Mouse (Mus musculus) brown adipose tissue, adult 24 weeks (tissue): ENCODE results near the gene Ptprd. TPM values are rescaled to one million over a fixed set of nuclear protein-coding genes. Genes with fewer than 3 reads are reported as not detected.

Experiments used
- H3K27ac ChIP-seq: fragments of 200-500 bp; replicated peaks from 2 replicates; pipeline ENCODE4 v1.5.1; 2012; ENCODE audit warnings: low read depth, mild to moderate bottlenecking, low read length
- H3K4me1 ChIP-seq: fragments of 200-500 bp; 2 replicates; pipeline ENCODE4 v1.6.1; 2012; ENCODE audit warnings: low read length, mixed read lengths; ENCODE audit not compliant: control insufficient read depth, insufficient read depth, insufficient read length
- H3K4me3 ChIP-seq: fragments of 200-500 bp; 2 replicates; pipeline ENCODE4 v1.5.1; 2012; ENCODE audit warnings: low read depth, mild to moderate bottlenecking, low read length, moderate library complexity; ENCODE audit not compliant: insufficient read depth
- polyA plus RNA-seq: library from polyadenylated mRNA; stranded (reverse); fragments of >200 nt; gene quantifications from 2 replicates; pipeline ENCODE4 v1.2.4, GENCODE M21; 2012; ENCODE audit not compliant: missing spikeins, insufficient read depth, insufficient read length

The Ptprd gene
- polyA plus RNA-seq, 1 experiment = 22.5 TPM

DNA sequence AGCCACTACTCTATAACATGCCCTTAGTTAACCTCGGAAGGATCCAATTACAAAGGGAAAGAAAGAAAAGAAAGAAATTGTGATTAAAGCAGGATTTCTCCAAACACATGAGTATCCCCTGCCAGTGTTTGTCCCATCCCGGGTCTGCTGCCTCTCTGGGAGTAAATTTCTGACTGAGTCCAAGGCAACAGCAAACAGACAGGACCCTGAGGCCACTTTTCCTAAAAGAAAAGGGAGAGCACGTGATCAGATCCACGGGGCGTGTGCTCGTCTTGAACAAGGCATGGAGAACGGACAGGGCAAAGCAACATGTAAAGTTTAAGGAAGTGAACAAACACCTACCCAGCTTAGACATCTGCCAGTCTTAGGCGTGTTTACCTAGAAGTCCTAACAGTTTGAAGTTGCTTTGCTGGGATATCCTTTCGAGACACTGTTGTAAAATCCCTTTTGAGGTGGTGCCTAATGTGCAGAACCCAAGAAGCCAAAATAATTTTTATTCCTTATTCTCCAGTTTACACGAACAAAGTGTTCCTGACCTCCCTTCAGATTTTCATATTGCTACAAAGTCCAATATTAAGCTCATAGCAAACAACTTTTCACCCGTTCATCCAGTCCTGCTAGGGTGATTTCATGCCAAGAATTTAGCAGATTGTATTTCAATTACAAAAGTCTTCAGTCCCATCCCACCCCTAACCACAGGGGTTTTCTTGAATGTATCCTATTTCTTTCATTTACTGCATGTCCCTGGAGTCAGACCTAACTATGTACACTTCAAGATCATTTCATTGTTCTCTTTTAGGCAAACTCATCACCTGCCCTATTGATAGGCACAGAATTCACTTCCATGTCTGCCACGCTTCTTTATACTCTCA lies 1921.9 kb downstream of the Ptprd start:
- H3K4me1 ChIP-seq = 0 out of 2 replicates have a peak, but pooled peaks cover 3% of the 10 kb centered on the region
- H3K4me3 ChIP-seq = peak overlapping the region; percentile 13; the same call in 1 of the 2 replicates
- 0 out of 2 replicates have a peak overlapping the region, but pooled peaks have one; percentile 21 for H3K27ac ChIP-seq

DNA sequence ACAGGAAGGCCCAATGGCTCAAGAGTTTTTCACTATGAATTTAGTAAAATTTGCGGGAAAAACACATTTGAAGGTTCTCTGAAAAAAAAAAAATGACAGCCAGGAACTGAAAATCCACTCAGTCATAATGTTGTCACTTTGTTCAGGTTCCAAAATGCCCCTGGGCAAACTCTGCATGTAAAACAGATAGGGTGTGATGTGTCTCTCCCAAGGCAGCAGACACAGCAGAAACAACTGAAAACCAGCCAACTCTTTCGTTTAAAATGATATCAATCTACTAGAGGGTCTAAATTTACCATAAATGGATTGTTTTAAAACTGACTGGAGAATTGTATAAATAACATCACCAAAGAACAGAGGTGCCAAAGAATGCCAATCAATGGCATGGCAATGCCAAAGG lies 1925.7 kb downstream of the Ptprd start:
- Histone ChIP-seq H3K4me3 (no peak overlapping the region), H3K27ac (no peak overlapping the region), H3K4me1 (0 out of 2 replicates have a peak, but pooled peaks cover 3% of the 10 kb centered on the region)

DNA sequence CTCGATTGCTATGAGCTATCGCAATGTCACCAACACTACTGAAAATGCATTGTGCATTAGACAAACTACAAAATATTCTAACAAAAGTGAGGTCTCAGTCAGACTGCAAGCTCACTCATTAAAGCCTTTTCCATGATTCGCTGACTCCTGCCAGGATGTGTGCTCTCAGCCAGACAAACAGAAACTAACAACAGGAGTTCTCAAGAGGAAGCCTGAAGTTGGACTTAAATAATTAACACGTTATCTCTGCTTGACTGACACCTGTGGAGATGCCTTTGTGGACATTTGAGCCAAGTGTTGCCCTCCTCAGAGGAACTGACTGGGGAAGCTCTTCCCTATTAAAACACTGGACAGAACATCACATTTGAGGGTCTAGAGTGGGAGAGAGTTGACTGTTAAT lies 1928.9 kb downstream of the Ptprd start:
- Histone ChIP-seq H3K4me3 (no peak overlapping the region), H3K27ac (no peak overlapping the region), H3K4me1 (no peaks in the 10 kb centered on the region)

DNA sequence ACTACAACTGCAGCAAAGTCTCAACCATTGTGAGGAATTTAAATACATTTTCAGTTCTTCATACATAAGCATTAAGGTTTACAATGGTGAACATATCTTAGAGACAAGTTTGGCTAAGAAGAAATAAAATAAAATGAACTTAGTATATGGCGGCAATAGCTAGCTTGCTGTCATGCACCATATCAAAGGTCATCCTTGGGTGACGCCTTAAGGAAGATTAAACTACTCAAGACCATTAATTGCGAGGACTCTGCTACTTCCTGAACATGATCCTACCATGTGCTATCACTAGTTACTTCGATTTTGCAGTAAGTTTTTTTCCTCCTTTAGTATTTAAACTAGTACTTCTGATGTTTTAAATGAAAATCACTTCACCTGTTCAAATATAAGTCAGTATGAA lies 1949.0 kb downstream of the Ptprd start:
- Histone ChIP-seq H3K4me1 (no peaks in the 10 kb centered on the region), H3K27ac (no peak overlapping the region)

DNA sequence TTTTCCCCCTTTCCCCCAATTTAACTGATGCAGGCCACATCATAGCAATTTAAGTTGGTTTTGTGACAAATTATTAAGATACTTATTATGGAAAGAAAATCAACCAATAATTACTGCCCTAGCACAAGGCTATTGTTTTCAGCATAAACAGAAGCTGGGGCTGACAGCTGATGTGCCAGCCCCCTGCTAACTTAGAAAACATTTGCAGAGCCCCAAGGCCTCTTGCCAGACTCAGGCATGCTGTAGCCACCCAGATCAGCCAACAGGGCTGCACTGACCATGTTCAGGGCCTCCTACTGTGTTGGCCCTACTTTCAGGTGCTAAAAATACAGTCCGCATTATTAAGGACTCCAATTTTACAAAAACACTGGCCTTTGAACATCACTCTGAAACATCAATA lies 1951.1 kb downstream of the Ptprd start:
- H3K4me3 ChIP-seq = no peak overlapping the region
- no peaks in the 10 kb centered on the region for H3K4me1 ChIP-seq
- H3K27ac ChIP-seq = no peak overlapping the region

More for the DNA sequence above, 1949.0 kb downstream of the Ptprd start:
- H3K4me3 ChIP-seq = no peak overlapping the region

DNA sequence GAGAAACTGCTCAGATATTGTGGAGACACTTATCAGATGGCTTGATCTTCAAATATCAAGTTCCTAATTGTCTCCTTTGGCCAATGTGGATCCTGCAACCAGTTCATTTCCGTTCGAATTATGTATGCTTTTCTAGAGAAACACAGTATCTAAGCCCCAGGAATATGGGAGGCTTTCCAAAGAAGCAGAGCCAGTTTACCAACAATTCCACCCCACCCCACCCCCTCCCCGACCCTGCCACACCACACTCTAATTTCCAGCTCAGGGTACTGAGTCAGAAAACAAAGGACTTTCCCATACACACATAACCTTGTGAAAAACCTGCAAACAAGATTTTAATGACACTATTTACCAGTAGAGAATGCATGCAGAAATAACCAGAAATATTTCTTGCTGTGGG lies 1951.5 kb downstream of the Ptprd start:
- Histone ChIP-seq H3K27ac (no peak overlapping the region), H3K4me3 (no peak overlapping the region), H3K4me1 (no peaks in the 10 kb centered on the region)

DNA sequence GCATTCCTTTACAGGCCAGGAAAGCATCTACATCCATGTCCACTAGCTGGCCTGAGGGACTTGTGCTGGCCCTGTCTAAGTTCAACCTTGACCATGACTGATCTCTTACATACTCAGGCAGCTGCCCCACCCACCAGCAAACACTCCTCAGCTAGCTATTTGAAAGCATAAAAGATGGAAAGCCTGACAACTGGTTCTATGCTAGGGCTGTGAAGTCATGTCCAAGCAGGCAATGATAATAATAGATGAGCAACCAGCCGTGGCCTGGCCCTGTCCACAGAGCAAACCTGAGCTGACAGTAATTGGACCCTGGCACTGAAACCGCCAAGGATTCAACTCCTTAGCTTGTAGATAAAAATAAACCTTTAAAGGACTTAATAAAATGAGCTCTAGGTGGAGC lies 1952.1 kb downstream of the Ptprd start:
- no peak overlapping the region for H3K4me3 ChIP-seq
- no peaks in the 10 kb centered on the region for H3K4me1 ChIP-seq
- H3K27ac ChIP-seq = no peak overlapping the region

DNA sequence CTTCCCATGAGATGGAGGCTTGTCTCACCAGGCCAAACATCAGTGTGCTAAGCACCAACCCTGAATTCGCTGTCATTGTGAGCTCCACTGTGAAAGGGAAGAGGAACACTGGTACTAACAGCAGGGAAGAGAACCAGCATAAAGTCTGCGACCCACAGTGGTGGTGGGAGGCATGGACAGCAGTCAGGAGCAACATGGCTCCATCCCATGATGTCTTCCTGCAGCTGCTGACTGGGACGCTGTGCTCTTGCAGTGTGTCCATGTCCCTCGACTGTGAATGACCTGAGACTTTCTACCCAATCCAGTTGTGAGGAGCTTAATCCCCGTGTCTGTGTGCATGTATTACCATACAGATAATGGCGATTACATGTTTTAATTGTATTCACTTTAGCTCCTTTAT lies 1967.4 kb downstream of the Ptprd start:
- H3K4me1 ChIP-seq = no peaks in the 10 kb centered on the region
- H3K4me3 ChIP-seq = no peak overlapping the region
- no peak overlapping the region for H3K27ac ChIP-seq

DNA sequence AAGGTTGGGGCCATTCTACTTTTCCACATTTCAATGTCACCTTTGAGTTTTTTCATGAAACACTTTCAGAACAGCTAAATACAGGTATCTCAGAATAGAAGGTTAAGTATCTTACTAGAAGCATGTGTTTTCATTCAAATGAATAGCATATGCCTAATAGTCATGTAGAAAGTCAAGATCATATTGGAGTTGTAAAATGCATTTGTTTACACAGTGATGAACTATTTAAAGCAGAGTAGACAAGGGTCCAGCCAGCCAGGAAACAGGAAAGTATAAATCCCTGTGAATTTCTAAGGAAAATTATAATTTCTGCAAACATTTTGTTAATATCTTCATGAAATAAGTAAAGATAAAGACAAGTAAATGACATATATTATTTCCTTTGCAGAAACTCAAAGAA lies 1970.2 kb downstream of the Ptprd start:
- no peaks in the 10 kb centered on the region for H3K4me1 ChIP-seq
- no peak overlapping the region for H3K27ac ChIP-seq
- no peak overlapping the region for H3K4me3 ChIP-seq

DNA sequence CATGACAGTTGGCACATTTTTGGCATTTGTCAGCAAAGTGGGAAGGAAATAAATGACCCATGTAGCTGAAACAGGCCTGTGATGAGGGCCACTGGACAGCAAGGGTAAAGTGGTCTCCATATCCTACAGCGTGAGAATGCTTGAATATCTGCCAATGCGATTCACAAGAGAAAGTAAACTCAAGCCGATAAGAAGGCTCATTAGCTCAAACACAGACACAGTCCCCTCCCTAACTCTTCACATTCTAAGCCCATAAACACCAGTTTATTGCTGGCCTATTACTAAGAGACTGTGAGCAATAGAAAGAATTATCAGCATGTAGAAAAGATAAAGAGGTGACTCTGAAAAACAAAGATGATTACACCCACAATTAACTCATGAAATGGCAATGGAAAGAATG lies 1970.6 kb downstream of the Ptprd start:
- H3K27ac ChIP-seq = no peak overlapping the region
- no peaks in the 10 kb centered on the region for H3K4me1 ChIP-seq
- no peak overlapping the region for H3K4me3 ChIP-seq

DNA sequence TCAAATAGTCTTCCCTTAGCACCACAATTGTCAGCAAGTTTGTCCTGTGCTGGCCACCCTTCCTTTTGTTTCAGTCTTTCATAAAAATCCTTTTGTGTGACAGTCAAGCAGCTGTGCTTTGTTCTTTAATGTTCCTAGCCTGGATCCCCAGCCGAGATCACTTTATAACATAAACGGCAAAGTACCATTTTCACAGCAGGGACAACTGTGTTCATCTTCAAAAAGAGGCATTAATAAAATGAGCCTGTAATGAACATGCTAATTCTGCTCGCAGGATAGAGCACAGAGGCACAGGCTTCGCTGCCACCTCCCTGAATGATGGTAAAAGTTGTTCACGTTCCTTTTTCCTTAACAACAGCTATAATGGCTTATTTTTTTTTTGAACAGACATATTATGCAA lies 1972.7 kb downstream of the Ptprd start:
- Histone ChIP-seq H3K4me1 (no peaks in the 10 kb centered on the region), H3K27ac (no peak overlapping the region), H3K4me3 (no peak overlapping the region)

DNA sequence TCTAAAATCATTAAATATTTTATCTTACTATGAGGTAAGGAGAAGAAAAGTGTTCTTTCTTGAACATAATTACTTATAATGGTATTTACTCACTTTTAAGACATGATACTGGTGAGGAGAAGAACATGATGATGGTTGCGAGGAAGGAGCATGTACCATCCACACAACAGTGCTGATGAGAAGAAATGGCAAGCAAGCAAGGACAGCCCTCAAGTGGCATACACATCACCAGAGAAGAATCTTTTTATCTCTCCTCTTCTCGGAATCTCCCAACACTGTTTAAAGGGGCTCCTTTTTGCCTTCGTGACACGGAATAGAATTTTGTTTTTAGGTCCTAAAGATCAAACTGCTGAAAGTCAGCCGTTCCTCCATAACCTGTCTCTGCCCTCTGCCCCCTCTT lies 1973.2 kb downstream of the Ptprd start:
- H3K4me3 ChIP-seq = no peak overlapping the region
- no peaks in the 10 kb centered on the region for H3K4me1 ChIP-seq
- H3K27ac ChIP-seq = no peak overlapping the region

DNA sequence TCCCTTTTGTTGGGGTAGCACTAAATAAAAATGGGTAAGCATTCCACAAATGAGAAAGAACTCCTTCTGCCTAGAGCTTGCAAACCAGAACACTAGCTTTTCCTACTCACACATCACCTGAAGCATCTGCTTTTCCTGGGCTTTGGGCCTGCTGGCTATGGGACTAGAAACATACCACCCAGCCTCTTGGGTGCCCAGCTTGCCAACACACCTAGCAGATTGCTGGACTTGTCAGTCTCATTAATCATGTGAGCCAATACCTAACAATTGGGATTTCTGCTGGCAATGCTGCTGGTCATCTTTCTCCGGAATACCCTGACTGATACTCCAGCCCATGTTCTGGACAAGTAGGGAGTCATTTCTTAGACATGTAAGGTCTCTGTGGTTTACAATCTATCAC lies 1973.9 kb downstream of the Ptprd start:
- no peak overlapping the region for H3K4me3 ChIP-seq
- no peaks in the 10 kb centered on the region for H3K4me1 ChIP-seq
- no peak overlapping the region for H3K27ac ChIP-seq

DNA sequence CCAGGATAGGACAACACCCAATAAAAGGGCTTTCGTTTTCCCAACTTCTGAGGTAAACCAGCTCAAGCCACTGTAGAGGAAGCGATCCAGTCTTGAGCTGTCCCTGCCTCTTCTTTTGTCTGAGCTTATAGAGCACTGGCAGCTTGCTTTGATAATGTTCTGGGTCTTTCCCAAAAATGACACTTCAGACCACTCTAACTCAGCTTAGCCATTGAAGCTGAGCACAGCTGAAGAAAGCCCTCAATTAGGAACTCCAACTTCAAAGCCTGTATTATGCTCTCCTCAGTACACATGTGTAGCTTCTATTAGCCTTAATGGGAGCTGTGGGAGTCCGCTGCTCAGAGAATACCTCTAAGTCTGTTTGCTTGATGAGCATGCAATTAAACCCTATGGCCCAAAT lies 1988.0 kb downstream of the Ptprd start:
- H3K4me3 ChIP-seq = no peak overlapping the region
- H3K27ac ChIP-seq = no peak overlapping the region
- no peaks in the 10 kb centered on the region for H3K4me1 ChIP-seq

DNA sequence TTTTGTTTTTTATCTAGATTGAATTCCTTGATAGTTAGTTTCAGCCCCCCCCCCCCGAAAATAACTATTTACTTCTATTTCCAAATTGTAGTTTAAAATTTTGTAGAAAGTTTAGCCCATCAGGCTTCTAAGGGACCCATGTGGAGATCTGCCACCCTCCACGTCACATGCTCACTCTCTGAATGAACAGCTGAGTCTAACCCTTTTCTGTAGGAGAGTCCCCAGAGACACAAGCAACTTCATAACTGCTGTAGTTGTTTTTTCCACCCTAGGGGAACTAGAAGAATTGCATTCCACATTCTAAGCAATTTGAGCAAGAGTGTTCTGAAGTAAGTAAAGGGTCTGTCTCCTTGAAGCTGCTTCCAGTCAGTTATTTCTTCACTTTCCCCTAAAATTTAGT lies 1989.2 kb downstream of the Ptprd start:
- Histone ChIP-seq H3K4me1 (no peaks in the 10 kb centered on the region), H3K4me3 (no peak overlapping the region), H3K27ac (no peak overlapping the region)

DNA sequence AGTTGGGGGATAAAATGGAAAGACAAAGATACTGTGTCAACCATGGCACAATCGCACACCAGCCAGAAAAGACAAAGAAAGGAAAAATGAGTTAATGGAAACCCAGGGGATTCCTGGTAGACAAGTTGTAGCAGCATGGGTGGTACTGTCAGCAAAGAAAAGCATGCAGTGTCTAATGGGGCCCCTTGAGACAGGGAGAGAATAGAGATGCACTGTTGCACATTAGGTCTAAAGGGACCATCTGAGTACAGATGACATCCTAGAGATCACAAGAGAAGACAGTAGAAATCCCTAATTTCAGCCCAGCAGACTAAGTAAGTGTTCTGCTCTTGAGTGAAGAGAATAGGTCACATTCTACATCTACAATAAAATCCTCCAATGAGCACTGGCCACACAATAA lies 1993.7 kb downstream of the Ptprd start:
- Histone ChIP-seq H3K4me1 (no peaks in the 10 kb centered on the region), H3K27ac (no peak overlapping the region), H3K4me3 (no peak overlapping the region)
